Mouse (Mus musculus) brain, embryonic 18.5 days (tissue): ENCODE data around the gene Mcm3ap.
A peak's percentile ranks its signal among the peaks of the same experiment; 100 is the strongest.

Experiments used
- DNase-seq: peaks from one replicate; pipeline ENCODE4 v3.0.0-alpha.2; 2012; ENCODE audit warnings: low read depth, low spot score

The Mcm3ap gene

DNA sequence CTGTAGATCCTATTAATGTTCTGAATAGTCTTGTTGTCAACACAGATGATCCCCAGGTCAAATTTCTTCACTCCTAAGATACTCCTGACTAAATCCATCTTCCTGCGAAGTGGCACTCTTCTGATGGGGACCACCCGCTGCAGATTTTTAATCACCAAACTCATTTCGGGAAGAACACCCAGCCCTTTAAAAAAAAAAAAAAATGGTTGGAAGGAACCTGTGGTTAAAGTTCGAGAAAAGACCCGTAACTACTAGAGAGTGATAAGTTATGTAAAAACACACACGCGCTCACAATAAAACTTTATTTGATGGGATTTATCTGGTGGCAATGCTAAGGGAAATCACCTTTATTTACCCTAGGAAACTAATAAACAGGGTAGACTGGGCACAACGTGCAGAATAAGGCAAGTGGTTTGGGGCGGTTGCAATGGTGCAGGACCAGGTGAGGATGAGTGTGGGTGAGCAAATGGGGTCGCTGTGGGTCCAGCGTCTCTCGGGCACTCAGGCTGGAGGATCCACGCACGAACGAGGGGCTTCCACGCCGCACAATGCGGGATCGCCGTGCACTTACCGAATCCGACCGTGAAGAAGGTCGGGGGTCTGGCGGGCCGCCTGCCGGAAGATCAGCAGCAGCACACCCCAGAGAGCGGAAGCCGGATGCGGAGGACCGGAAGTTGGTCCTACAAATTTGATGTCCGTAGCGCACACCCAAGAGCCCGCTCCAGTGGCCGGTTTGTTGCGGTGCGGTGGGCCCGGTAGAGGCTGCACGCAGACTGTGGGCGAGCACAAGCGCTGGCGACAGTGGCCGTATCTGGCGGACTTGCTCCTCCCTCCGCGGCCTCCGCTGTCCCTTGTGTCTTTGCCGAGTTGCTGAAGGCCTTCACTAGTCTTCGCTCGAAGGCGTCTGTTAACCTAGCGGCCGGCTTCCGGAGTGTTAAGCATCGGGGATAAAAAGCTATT is at the start of gene Mcm3ap, which contains the start of gene Ybey:
Gene Mcm3ap, plus strand, starts transcription at position 725 of the 960 bp plus-strand sequence.
Gene Ybey, minus strand, starts transcription at position 912 of the 960 bp plus-strand sequence.
- DNase-seq = peak; percentile 78

- no peak for DNase-seq
Observed at GRCm38 (mm10) chr10:76425674-76426073, 43.1 kb upstream of the Mcm3ap start.

DNA sequence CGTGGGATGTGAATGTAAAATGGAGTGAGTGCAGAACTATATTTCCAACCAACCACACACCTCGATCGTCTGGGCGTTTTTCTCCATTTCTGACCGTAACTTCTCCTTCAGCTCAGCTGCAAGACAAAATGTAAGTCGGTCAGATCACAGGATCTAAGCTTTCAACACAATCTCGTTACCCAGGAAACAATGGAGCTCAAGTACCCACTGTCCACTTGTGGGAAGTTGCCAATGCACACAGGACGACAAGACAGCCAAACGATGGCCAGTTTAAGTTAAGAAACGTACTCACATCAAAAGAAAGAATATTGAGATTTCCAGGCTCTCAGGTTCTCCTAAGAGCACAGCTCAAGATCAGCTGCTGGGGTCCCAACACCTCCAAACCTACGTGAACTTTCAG is 34.8 kb upstream of the Mcm3ap start:
- DNase-seq = no peak

DNA sequence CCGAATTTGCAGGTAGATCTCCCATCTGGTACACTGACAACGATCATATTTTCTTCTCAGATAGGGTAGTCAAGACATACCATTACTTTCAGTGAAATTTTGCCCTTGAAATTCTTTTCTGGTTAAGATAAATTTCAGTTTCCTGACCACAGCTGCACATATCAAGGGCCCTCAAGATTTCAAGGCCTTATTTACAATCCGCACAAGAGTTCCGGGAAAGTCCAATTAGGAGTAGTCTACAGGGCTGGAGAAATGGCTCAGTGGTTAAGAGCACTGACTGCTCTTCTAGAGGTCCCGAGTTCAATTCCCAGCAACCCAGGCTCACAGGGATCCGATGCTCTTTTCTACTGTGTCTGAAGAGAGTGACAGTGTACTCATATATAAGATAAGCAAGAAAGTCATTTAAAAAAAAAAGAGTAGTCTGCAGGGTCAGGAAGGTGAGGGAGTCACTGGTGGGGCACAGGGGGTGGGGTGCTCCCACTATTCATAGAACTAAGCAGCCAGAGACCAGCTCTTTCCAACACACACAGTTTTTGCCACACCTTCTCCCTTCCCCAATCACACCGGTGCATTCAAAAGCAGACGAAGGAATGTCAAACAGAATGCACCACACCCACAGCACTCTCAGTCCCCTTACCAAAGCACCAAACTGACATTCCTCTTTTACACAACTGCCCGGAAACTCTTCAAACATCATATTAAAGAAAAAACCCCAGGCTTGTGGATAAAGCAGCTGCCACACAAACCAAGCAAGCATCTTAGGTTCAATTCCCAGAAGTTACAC is 29.4 kb upstream of the Mcm3ap start:
- DNase-seq = no peak

- no peak for DNase-seq
Observed at GRCm38 (mm10) chr10:76440281-76440680, 28.4 kb upstream of the Mcm3ap start, which contains the start of gene AC141477.1. AC141477.1 (minus strand) TSS chr10:76440444.

- DNase-seq = peak; percentile 96
Observed at GRCm38 (mm10) chr10:76442178-76443088, 26.3 kb upstream of the Mcm3ap start, which contains the start of gene Pcnt. Pcnt (minus strand) TSS chr10:76442786.

DNA sequence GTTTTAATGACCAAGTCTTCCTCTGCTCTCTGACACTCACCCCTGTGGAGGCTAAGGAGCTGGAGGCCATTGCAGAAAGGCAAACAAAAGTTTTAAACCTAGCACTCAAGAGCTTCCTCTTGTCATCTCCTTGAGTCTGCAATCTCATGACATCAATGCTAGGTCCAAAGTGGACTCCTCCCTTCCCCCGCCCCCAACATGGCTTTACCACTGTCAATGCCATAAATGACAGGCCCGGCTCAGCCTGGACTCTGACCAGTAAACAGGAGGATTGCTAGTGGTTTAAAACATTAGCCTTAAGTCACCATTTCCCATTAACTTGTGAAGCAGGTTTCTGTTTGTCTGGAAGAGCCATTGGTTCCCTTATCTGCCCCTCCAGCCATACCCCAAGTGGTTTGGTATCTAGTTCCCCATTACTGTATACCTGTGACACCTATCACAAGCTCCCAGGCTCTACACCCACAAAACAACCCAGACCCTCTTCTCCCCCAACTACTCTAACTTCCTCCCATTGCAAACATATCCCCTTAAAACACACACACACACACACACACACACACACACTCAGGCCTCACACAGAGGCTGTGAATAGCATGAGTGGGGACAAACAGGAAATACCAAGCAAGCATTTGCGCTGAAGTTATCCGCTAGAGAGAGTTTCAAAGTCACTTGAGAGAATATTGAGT is 22.6 kb upstream of the Mcm3ap start:
- DNase-seq = no peak

- DNase-seq = no peak
Observed at GRCm38 (mm10) chr10:76447406-76448229, 21.1 kb upstream of the Mcm3ap start.

- DNase-seq = no peak
Observed at GRCm38 (mm10) chr10:76448851-76449250, 19.9 kb upstream of the Mcm3ap start, which contains the start of gene 2610028H24Rik. 2610028H24Rik (plus strand) TSS chr10:76449081.

DNA sequence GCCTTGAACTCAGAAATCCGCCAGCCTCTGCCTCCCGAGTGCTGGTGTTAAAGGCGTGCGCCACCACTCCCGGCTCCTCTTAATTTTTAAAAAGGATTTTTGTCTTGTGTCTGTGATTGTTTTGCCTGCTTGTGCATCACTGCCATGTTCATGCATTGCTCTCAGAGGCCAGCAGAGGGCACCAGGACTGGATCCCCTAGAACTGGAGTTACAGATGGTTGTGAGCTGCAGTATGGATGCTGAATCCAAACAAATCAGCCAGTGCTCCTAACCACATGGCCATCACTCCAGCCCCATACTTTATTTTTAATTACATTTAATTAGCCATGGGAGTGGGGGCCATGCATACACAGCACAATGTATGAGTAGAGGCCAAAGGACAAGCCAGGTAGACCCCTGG is 13.4 kb upstream of the Mcm3ap start:
- no peak for DNase-seq

- DNase-seq = no peak
Observed at GRCm38 (mm10) chr10:76461255-76461654, 7.5 kb upstream of the Mcm3ap start.

GRCm38 (mm10) chr10:76462312-76462711 is 6.4 kb upstream of the Mcm3ap start:
- no peak for DNase-seq

DNA sequence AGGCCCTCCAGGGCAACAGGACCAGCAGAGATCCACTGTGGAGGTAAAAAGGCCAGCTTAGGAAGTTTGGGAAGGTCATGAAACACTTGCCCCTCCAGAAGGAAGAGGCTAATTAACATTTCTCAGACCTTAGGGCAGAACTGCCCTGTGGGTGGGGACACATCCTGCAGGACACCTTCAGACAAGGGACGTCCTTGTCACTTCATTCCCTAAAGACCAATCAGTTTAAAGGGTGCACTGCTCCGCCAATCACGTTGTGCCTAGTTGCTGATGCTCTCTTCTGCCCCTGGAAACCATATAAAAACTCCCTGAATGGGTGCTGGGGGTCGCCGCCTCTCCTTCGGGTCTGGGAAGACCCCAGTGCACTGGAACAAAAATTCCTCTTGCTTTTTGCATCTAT is 6.0 kb upstream of the Mcm3ap start:
- no peak for DNase-seq

DNA sequence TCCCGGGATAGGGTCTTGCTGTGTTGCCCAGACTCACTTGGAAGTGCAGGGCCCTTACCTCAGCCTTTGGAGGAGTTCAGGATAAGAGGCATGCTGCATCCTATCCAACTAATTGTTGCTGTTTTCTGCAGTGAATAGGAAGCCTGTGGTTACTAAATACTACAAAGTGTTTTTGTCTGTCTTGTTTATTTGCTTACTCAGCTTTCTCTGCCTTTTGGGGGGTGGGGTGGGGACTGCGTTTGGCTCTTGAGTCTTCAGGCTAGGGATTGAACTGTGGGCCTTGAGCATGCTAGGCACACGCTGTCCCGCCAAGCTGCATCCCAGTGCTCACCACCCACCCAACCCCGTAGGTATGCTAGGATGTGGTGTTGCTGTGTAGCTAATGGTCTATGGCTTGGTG is 5.0 kb downstream of the Mcm3ap start:
- no peak for DNase-seq

- DNase-seq = no peak
Observed at GRCm38 (mm10) chr10:76480851-76481250, 12.1 kb downstream of the Mcm3ap start.

- DNase-seq = no peak
Observed at GRCm38 (mm10) chr10:76481480-76481879, 12.8 kb downstream of the Mcm3ap start.

DNA sequence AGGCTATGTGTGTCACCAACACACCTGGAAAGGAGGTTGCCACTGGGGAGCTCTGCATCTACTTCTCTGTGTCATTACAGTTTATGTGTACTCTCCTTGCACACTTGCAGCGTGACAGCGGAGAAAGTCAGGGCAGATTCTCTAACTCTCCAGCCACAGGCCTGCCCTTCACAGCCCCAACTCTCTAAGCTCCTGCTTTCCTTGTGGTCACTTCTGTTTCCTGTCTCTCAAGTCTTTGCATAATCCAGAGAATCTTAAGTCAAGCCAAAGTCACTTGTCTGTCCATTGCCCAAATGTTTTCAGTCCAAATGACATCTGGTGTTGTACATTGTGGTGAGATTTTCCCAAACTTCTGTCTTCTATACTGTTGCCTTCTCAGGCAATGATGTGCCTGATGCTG is 17.6 kb downstream of the Mcm3ap start:
- DNase-seq = no peak

- DNase-seq = no peak
Observed at GRCm38 (mm10) chr10:76488265-76488664, 19.5 kb downstream of the Mcm3ap start.

GRCm38 (mm10) chr10:76489205-76489604 is 20.5 kb downstream of the Mcm3ap start:
- no peak for DNase-seq

DNA sequence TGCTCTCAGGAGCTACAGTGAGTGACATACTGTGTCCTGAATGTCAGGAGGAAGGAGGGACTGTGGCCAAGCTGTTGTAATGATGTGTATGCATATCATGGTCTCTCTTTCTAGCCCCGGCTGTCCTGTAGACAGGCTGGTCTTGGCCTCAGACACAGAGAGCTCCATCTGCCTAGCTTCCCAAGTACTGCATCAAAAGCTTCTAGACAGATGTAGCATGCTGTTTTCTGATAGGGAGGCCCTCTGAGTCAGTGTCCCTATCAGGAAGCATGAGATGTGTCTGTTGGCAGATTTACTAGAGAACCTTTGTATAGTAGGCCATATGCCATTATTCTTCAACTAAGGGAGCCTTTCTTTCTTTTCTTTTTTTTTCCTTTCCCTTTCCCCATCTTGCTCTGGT is 24.8 kb downstream of the Mcm3ap start:
- no peak for DNase-seq
